Mouse (Mus musculus) right cerebral cortex, postnatal 36 days (tissue): ENCODE measurements around the gene Zbtb41.
"Not testable (repeated sequence)": the region's sequence is repeated elsewhere in the genome, so short reads cannot be mapped to it uniquely, and the experiment has no call there.

Experiments used
- DNase-seq, 2 experiments: peaks; one replicate each; pipeline ENCODE4 v3.0.0; 2022; ENCODE audit warnings: low spot score in 2 of 2, mixed read lengths in 1 of 2

Gene Zbtb41

GRCm38 (mm10) chr1:139421875-139422791 is at the start of gene Zbtb41:
Zbtb41 (plus strand) TSS chr1:139422288.
- peak; percentile 76 to 81 for DNase-seq

- DNase-seq, result no peak
Observed at GRCm38 (mm10) chr1:139375900-139376299, 46.2 kb upstream of the Zbtb41 start.

GRCm38 (mm10) chr1:139376638-139377286 is 45.3 kb upstream of the Zbtb41 start, which contains the start of gene Crb1:
Crb1 (minus strand) TSS chr1:139377100.
- DNase-seq, result no peak

GRCm38 (mm10) chr1:139378861-139379620 is 43.0 kb upstream of the Zbtb41 start:
- no peak for DNase-seq

GRCm38 (mm10) chr1:139379621-139379984 is 42.5 kb upstream of the Zbtb41 start:
- no peak for DNase-seq

GRCm38 (mm10) chr1:139391747-139392146 is 30.3 kb upstream of the Zbtb41 start:
- DNase-seq, result no peak

- no peak for DNase-seq
Observed at GRCm38 (mm10) chr1:139396589-139396988, 25.5 kb upstream of the Zbtb41 start.

GRCm38 (mm10) chr1:139405766-139406165 is 16.3 kb upstream of the Zbtb41 start:
- no peak for DNase-seq

- DNase-seq, result no peak
Observed at GRCm38 (mm10) chr1:139407701-139408100, 14.4 kb upstream of the Zbtb41 start.

GRCm38 (mm10) chr1:139412365-139412764 is 9.7 kb upstream of the Zbtb41 start:
- not testable (repeated sequence) for DNase-seq

- DNase-seq, result no peak
Observed at GRCm38 (mm10) chr1:139413465-139413864, 8.6 kb upstream of the Zbtb41 start.

GRCm38 (mm10) chr1:139421521-139421874 is 590 bp upstream of the Zbtb41 start:
- DNase-seq, result no peak

GRCm38 (mm10) chr1:139422941-139423340 is 853 bp downstream of the Zbtb41 start:
- no peak for DNase-seq

GRCm38 (mm10) chr1:139423931-139424330 is 1.8 kb downstream of the Zbtb41 start:
- DNase-seq, result no peak

- no peak for DNase-seq
Observed at GRCm38 (mm10) chr1:139425006-139425405, 2.9 kb downstream of the Zbtb41 start.

GRCm38 (mm10) chr1:139438373-139438772 is 16.3 kb downstream of the Zbtb41 start:
- DNase-seq, result no peak

GRCm38 (mm10) chr1:139443103-139443502 is 21.0 kb downstream of the Zbtb41 start:
- DNase-seq, result not testable (repeated sequence)

- peak; percentile 80 to 86 for DNase-seq
Observed at GRCm38 (mm10) chr1:139454340-139455225, 32.5 kb downstream of the Zbtb41 start, which contains the start of gene Aspm. Aspm (plus strand) TSS chr1:139454772.

- DNase-seq, result no peak
Observed at GRCm38 (mm10) chr1:139455226-139455869, 33.3 kb downstream of the Zbtb41 start.

GRCm38 (mm10) chr1:139460807-139461206 is 38.7 kb downstream of the Zbtb41 start:
- DNase-seq, result no peak

GRCm38 (mm10) chr1:139465936-139466335 is 43.8 kb downstream of the Zbtb41 start:
- DNase-seq, result no peak
